26 mouse cellular contexts compared by ENCODE assay signal in genomic region chr9:65811784-65812183, GRCm38 (mm10).
"Had no signal": no experiment of that assay in that cellular context is flagged by ENCODE, and none has a peak within 500 bp of the region (broad histone marks: within the 10 kb centered on the region; RNA-seq: fewer than 3 reads in every experiment).

No protein-coding gene starts in this region.

- H3K9me3 ChIP-seq: heart, embryonic 10.5 days; hindbrain, embryonic 13.5 days; hindbrain, embryonic 15.5 days; kidney, embryonic 15.5 days; limb, embryonic 13.5 days; limb, embryonic 15.5 days; liver, embryonic 12.5 days had no signal

- H3K36me3 ChIP-seq: hindbrain, embryonic 15.5 days had no signal

- H3K27me3 ChIP-seq: hindbrain, embryonic 13.5 days; hindbrain, embryonic 15.5 days; kidney, embryonic 15.5 days; limb, embryonic 13.5 days; limb, embryonic 15.5 days; liver, embryonic 12.5 days had no signal

- ATAC-seq: forebrain, postnatal 0 days; hindbrain, postnatal 0 days; intestine, embryonic 16.5 days; liver, embryonic 12.5 days had no signal

- H3K9ac ChIP-seq: forebrain, postnatal 0 days; hindbrain, embryonic 13.5 days; hindbrain, embryonic 15.5 days; kidney, embryonic 15.5 days; limb, embryonic 13.5 days; limb, embryonic 15.5 days; liver, embryonic 12.5 days; liver, embryonic 14.5 days had no signal

- DNase-seq: forebrain, postnatal 0 days; gastrocnemius, postnatal 10 days; gastrocnemius, postnatal 36 days; heart, adult 11 months; heart, adult 2 months; heart, postnatal 10 days; heart, postnatal 36 days; kidney, adult 11 months; kidney, adult 2 months; kidney, adult 9 months; kidney, postnatal 14 days; kidney, postnatal 36 days; layer of hippocampus, adult 9-11 months; layer of hippocampus, postnatal 36 days; left cerebral cortex, postnatal 4 days had no signal

- H3K27ac ChIP-seq: hindbrain, embryonic 13.5 days; hindbrain, embryonic 15.5 days; hindbrain, postnatal 0 days; kidney, embryonic 15.5 days; kidney, postnatal 0 days; limb, embryonic 13.5 days; limb, embryonic 15.5 days; liver, embryonic 12.5 days; liver, embryonic 14.5 days had no signal

- H3K4me2 ChIP-seq: hindbrain, embryonic 13.5 days; hindbrain, embryonic 15.5 days; kidney, embryonic 15.5 days; limb, embryonic 13.5 days; limb, embryonic 15.5 days; liver, embryonic 12.5 days had no signal

- H3K4me3 ChIP-seq: heart, adult 2 months; heart, embryonic 10.5 days; hindbrain, embryonic 13.5 days; hindbrain, embryonic 15.5 days; kidney, embryonic 15.5 days; limb, embryonic 13.5 days; limb, embryonic 15.5 days; liver, embryonic 12.5 days had no signal
